Mouse (Mus musculus) megakaryocyte, embryonic 14.5 days (primary cell): ENCODE data around the gene Adsl.

Experiments used
- FLI1 ChIP-seq: IDR thresholded peaks from 2 replicates; pipeline ENCODE4 v1.6.1; 2012; ENCODE audit warnings: low read length, inconsistent platforms, mixed read lengths
- GATA1 ChIP-seq: IDR thresholded peaks from 3 replicates; pipeline ENCODE4 v1.6.1; 2012; ENCODE audit warnings: mixed read lengths, low read length, inconsistent platforms, borderline replicate concordance

DNA sequence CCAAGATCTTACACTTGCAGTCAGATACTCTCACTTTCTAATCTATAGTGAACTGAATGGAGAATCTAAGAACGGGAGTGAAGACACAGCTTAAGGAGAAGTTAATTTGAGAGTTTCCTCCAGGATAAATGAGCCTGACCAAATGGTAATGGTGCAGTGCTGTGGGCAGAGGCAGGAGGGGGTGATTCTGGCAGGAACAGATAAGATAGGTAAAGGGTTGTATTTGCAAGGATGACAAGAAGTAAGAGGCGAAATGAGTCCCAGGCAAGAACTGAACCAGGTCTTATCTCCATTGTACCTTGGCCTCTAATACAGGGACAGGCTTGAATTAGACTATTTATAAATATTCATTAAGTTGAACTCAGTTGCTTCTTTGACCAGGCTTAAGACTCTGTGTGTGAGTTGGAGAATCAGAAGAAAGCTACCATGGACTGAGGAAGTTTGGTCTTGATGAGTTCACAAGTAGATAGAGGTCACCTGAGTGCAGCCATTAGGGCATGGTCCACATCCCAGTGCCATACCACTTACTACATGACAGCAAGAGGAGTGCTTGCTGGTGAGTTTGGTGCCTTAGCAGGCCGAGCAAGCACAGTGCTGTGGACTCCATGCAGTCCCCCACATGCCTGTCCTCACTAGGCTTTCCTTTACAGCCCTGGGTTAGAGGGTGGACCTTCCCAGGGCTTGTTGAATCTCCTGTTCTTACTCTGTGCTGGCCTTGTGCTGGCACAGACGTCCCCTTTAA, 37.3 kb upstream of the Adsl start:
- TF ChIP-seq FLI1, result no peak
- TF ChIP-seq GATA1, result no peak
